8 mouse cellular contexts compared by ENCODE assay signal in the genomic region with DNA sequence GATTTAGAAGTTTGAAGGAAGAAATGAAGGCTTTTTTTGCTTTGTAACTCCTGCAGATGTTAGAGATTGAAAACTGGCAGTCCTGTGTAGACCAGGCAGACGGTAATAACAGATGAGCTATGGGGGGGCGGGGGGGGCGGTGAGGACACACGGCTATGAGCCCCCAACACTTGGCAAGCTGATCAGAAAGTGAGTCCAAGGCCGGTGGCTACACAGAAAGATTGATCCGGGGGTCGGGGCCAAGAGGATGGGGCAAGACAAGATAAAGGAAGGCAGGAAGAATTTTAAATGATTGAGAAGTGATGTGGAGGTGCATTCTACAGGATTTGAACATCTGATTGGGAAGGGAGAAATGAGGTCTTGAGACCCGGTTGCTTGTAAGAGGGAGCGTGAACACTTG. TPM values are rescaled to one million over a fixed set of nuclear protein-coding genes. Genes with fewer than 3 reads are reported as not detected.
DNase-seq lines count a peak whose midpoint lies in the region; ATAC-seq and TF ChIP-seq lines count a peak whose summit lies in the region.

No protein-coding gene starts in this region.

- ATAC-seq in embryonic facial prominence, embryonic 14.5 days (ENCODE audit: low read depth), result no peak
- no peak for ATAC-seq in intestine, embryonic 15.5 days
- no peak for ATAC-seq in neural tube, embryonic 12.5 days (ENCODE audit: low FRiP score, low read depth)
- no peak for ATAC-seq in megakaryocyte, adult 5-6 weeks (ENCODE audit: poor library complexity, severe bottlenecking)
- no peak for ATAC-seq in erythroblast, adult 5-6 weeks (replicated peaks; ENCODE audit: low FRiP score, poor library complexity, severe bottlenecking)

- no peak for TF ChIP-seq CTCF in layer of hippocampus, adult 2 months (conservative IDR thresholded peaks at IDR 0.05)

- H3K9me3 ChIP-seq in embryonic facial prominence, embryonic 14.5 days (ENCODE audit: control insufficient read depth, low read length), result no peaks in the 10 kb centered on the region
- H3K9me3 ChIP-seq in intestine, embryonic 15.5 days, result no peaks in the 10 kb centered on the region
- H3K9me3 ChIP-seq in neural tube, embryonic 12.5 days, result no peaks in the 10 kb centered on the region

- peak overlapping the region; percentile 84 for H3K9ac ChIP-seq in embryonic facial prominence, embryonic 14.5 days (ENCODE audit: low read depth, low read length)
- no peak overlapping the region for H3K9ac ChIP-seq in intestine, embryonic 15.5 days
- peak overlapping the region; percentile 89 for H3K9ac ChIP-seq in neural tube, embryonic 12.5 days

- H3K36me3 ChIP-seq in embryonic facial prominence, embryonic 14.5 days (ENCODE audit: control insufficient read depth, insufficient read depth, low read length), result no peaks in the 10 kb centered on the region
- H3K36me3 ChIP-seq in intestine, embryonic 15.5 days, result no peaks in the 10 kb centered on the region
- H3K36me3 ChIP-seq in neural tube, embryonic 12.5 days, result no peaks in the 10 kb centered on the region

- H3K4me1 ChIP-seq in embryonic facial prominence, embryonic 14.5 days (ENCODE audit: control insufficient read depth, insufficient read depth, low read length), result peaks cover 5% of the 10 kb centered on the region
- H3K4me1 ChIP-seq in intestine, embryonic 15.5 days (replicated peaks), result 0 out of 2 replicates have a peak, but pooled peaks cover 5% of the 10 kb centered on the region
- peaks cover 20% of the 10 kb centered on the region for H3K4me1 ChIP-seq in neural tube, embryonic 12.5 days

- H3K4me3 ChIP-seq in layer of hippocampus, adult 2 months, result peak overlapping the region; percentile 76
- H3K4me3 ChIP-seq in embryonic facial prominence, embryonic 14.5 days (ENCODE audit: low read depth, low read length), result peak overlapping the region; percentile 91
- peak overlapping the region; percentile 96 for H3K4me3 ChIP-seq in intestine, embryonic 15.5 days (replicated peaks)
- H3K4me3 ChIP-seq in neural tube, embryonic 12.5 days, result peak overlapping the region; percentile 96

- H3K27ac ChIP-seq in layer of hippocampus, adult 2 months, result no peak overlapping the region
- no peak overlapping the region; the same call in 1 of the 2 replicates for H3K27ac ChIP-seq in embryonic facial prominence, embryonic 14.5 days (replicated peaks; ENCODE audit: low read depth, low read length)
- H3K27ac ChIP-seq in intestine, embryonic 15.5 days, result peak overlapping the region; percentile 77; the same call in 1 of the 2 replicates
- no peak overlapping the region for H3K27ac ChIP-seq in neural tube, embryonic 12.5 days

- 20% methylated on average over 9 of the region's 9 CpGs for WGBS in embryonic facial prominence, embryonic 14.5 days
- 32% methylated on average over 9 of the region's 9 CpGs for WGBS in intestine, embryonic 15.5 days
- 21% methylated on average over 9 of the region's 9 CpGs for WGBS in neural tube, embryonic 12.5 days

- no peaks in the 10 kb centered on the region for H3K27me3 ChIP-seq in embryonic facial prominence, embryonic 14.5 days (replicated peaks; ENCODE audit: control insufficient read depth, insufficient read depth, low read length)
- no peaks in the 10 kb centered on the region for H3K27me3 ChIP-seq in intestine, embryonic 15.5 days (replicated peaks)
- H3K27me3 ChIP-seq in neural tube, embryonic 12.5 days (replicated peaks), result no peaks in the 10 kb centered on the region

- no peak for DNase-seq in layer of hippocampus, adult 2 months (ENCODE audit: low spot score in 2 of 2)
- DNase-seq in layer of hippocampus, adult 8-10 months (ENCODE audit: low spot score in 2 of 2), result no peak
- DNase-seq in embryonic facial prominence, embryonic 14.5 days (ENCODE audit: low spot score), result no peak
- DNase-seq in cerebellum, adult 18-20 months, result no peak

- peak overlapping the region; percentile 87 for H3K4me2 ChIP-seq in embryonic facial prominence, embryonic 14.5 days (ENCODE audit: low read depth, low read length)
- H3K4me2 ChIP-seq in intestine, embryonic 15.5 days (replicated peaks), result peak overlapping the region; percentile 85
- peak overlapping the region; percentile 81 for H3K4me2 ChIP-seq in neural tube, embryonic 12.5 days (replicated peaks)

RNA-seq across cellular contexts. Expression of a gene that starts 0.4 kb away (rescaled TPM):
- 10 to 100 TPM; 21.6 to 22.0 TPM for total RNA-seq in layer of hippocampus, adult 2 months (2021)
- 10 to 100 TPM; 17.6 to 22.4 (median 19.1) TPM for total RNA-seq in layer of hippocampus, adult 8-10 months (2022)
- polyA plus RNA-seq in embryonic facial prominence, embryonic 14.5 days (2014; fragmentation: Nextera tagmentation; extraction: Ambion mirVana), result 26.3 and 28.6 TPM in 2 replicates
- polyA plus RNA-seq in intestine, embryonic 15.5 days (2015; fragmentation: Nextera tagmentation; extraction: Ambion mirVana), result 20.0 and 21.5 TPM in 2 replicates
- 52.4 and 53.5 TPM in 2 replicates for polyA plus RNA-seq in neural tube, embryonic 12.5 days (2016; fragmentation: Nextera tagmentation; extraction: Ambion mirVana)
- 8.9 and 16.6 TPM in 2 replicates for total RNA-seq in megakaryocyte, adult 5-6 weeks (2015)
- total RNA-seq in megakaryocyte, adult 5-6 weeks (2017), result 7.9 and 10.0 TPM in 2 replicates
- total RNA-seq in erythroblast, adult 5-6 weeks (2015; ENCODE audit: low replicate concordance), result 1.3 and 6.1 TPM in 2 replicates
- 4.5 and 5.6 TPM in 2 replicates for total RNA-seq in erythroblast, adult 5-6 weeks (2017; ENCODE audit: low replicate concordance)

RNA-seq across cellular contexts. Expression of a gene that starts 59.6 kb away (rescaled TPM):
- 100 to 1,000 TPM; 139 to 143 TPM for total RNA-seq in layer of hippocampus, adult 2 months (2021)
- 100 to 1,000 TPM; 139 to 165 (median 152) TPM for total RNA-seq in layer of hippocampus, adult 8-10 months (2022)
- polyA plus RNA-seq in embryonic facial prominence, embryonic 14.5 days (2014; fragmentation: Nextera tagmentation; extraction: Ambion mirVana), result 89.4 and 91.9 TPM in 2 replicates
- 102 and 107 TPM in 2 replicates for polyA plus RNA-seq in intestine, embryonic 15.5 days (2015; fragmentation: Nextera tagmentation; extraction: Ambion mirVana)
- polyA plus RNA-seq in neural tube, embryonic 12.5 days (2016; fragmentation: Nextera tagmentation; extraction: Ambion mirVana), result 172 and 184 TPM in 2 replicates
- 48.1 and 49.5 TPM in 2 replicates for total RNA-seq in megakaryocyte, adult 5-6 weeks (2015)
- 55.3 and 61.5 TPM in 2 replicates for total RNA-seq in megakaryocyte, adult 5-6 weeks (2017)
- total RNA-seq in erythroblast, adult 5-6 weeks (2015; ENCODE audit: low replicate concordance), result 15.5 and 15.8 TPM in 2 replicates
- 19.3 and 20.6 TPM in 2 replicates for total RNA-seq in erythroblast, adult 5-6 weeks (2017; ENCODE audit: low replicate concordance)
